Mouse (Mus musculus): ENCODE measurements at regions not wholly inside any gene's neighbourhood (a gene's known extent, or its start where the extent isn't known, plus 50 kb on each side); places are given as distances from the start of the nearest gene placed in this dataset.
A peak's percentile ranks its signal among the peaks of the same experiment; 100 is the strongest.

- no peak for DNase-seq (ENCODE audit: low spot score in 2 of 2)
Measured at GRCm38 (mm10) chr14:55301996-55302395, 80.2 kb downstream of the Dhrs2 start.

- DNase-seq (ENCODE audit: low spot score in 2 of 2): no peak
Measured at GRCm38 (mm10) chr14:55313615-55314014, 91.8 kb downstream of the Dhrs2 start.

GRCm38 (mm10) chr14:55323897-55324296, 102.1 kb downstream of the Dhrs2 start:
- DNase-seq (ENCODE audit: low spot score in 2 of 2): no peak

- DNase-seq (ENCODE audit: low spot score in 2 of 2): no peak
Measured at GRCm38 (mm10) chr14:55324335-55324734, 102.5 kb downstream of the Dhrs2 start.

- DNase-seq (ENCODE audit: low spot score in 2 of 2): no peak
Measured at GRCm38 (mm10) chr14:55333812-55334211, 112.0 kb downstream of the Dhrs2 start.

- DNase-seq (ENCODE audit: low spot score in 2 of 2): no peak
Measured at GRCm38 (mm10) chr14:55334305-55334704, 112.5 kb downstream of the Dhrs2 start.

GRCm38 (mm10) chr14:55335586-55335985, 113.8 kb downstream of the Dhrs2 start:
- DNase-seq (ENCODE audit: low spot score in 2 of 2): no peak

- no peak for DNase-seq (ENCODE audit: low spot score in 2 of 2)
Measured at GRCm38 (mm10) chr14:55336451-55337195, 114.8 kb downstream of the Dhrs2 start.

GRCm38 (mm10) chr14:55338010-55338409, 116.2 kb downstream of the Dhrs2 start:
- DNase-seq (ENCODE audit: low spot score in 2 of 2): no peak

GRCm38 (mm10) chr14:55338500-55338899, 116.7 kb downstream of the Dhrs2 start:
- DNase-seq (ENCODE audit: low spot score in 2 of 2): no peak

- no peak for DNase-seq (ENCODE audit: low spot score in 2 of 2)
Measured at GRCm38 (mm10) chr14:55339036-55339614, 117.3 kb downstream of the Dhrs2 start.

GRCm38 (mm10) chr14:55343341-55343740, 121.5 kb downstream of the Dhrs2 start:
- DNase-seq (ENCODE audit: low spot score in 2 of 2): no peak

GRCm38 (mm10) chr14:55343914-55344313, 122.1 kb downstream of the Dhrs2 start:
- DNase-seq (ENCODE audit: low spot score in 2 of 2): no peak

GRCm38 (mm10) chr14:55345091-55345490, 123.3 kb downstream of the Dhrs2 start:
- DNase-seq (ENCODE audit: low spot score in 2 of 2): no peak

GRCm38 (mm10) chr14:55348098-55348497, 126.3 kb downstream of the Dhrs2 start:
- DNase-seq (ENCODE audit: low spot score in 2 of 2): no peak

- DNase-seq (ENCODE audit: low spot score in 2 of 2): no peak
Measured at GRCm38 (mm10) chr14:55357258-55357657, 121.3 kb upstream of the Dhrs4 start.

- no peak for DNase-seq (ENCODE audit: low spot score in 2 of 2)
Measured at GRCm38 (mm10) chr14:55358429-55358828, 120.1 kb upstream of the Dhrs4 start.

GRCm38 (mm10) chr14:55362316-55362715, 116.2 kb upstream of the Dhrs4 start:
- DNase-seq (ENCODE audit: low spot score in 2 of 2): no peak

- DNase-seq (ENCODE audit: low spot score in 2 of 2): no peak
Measured at GRCm38 (mm10) chr14:55362757-55363156, 115.8 kb upstream of the Dhrs4 start.

GRCm38 (mm10) chr14:55370384-55370783, 108.2 kb upstream of the Dhrs4 start:
- no peak for DNase-seq (ENCODE audit: low spot score in 2 of 2)

- DNase-seq (ENCODE audit: low spot score in 2 of 2): no peak
Measured at GRCm38 (mm10) chr14:55372960-55373359, 105.6 kb upstream of the Dhrs4 start.

GRCm38 (mm10) chr14:55386773-55387172, 91.8 kb upstream of the Dhrs4 start:
- peak; percentile 10 to 14 for DNase-seq (ENCODE audit: low spot score in 2 of 2)

- no peak for DNase-seq (ENCODE audit: low spot score in 2 of 2)
Measured at GRCm38 (mm10) chr14:55387378-55387777, 91.2 kb upstream of the Dhrs4 start.
